In genomic region chr1:138535758-138536574, GRCm38 (mm10) we compare ENCODE assay signal across 21 mouse cellular contexts.
DNase-seq lines count a peak whose midpoint lies in the region; ATAC-seq lines count a peak whose summit lies in the region.
"Had no signal": no experiment of that assay in that cellular context is flagged by ENCODE, and none has a peak within 500 bp of the region (broad histone marks: within the 10 kb centered on the region; RNA-seq: fewer than 3 reads in every experiment).

No protein-coding gene starts in this region.

- H3K9ac ChIP-seq in kidney, embryonic 14.5 days (ENCODE audit: low read depth, low read length) = no peak overlapping the region
- no peak overlapping the region for H3K9ac ChIP-seq in midbrain, embryonic 15.5 days
- H3K9ac ChIP-seq: forebrain, postnatal 0 days; hindbrain, embryonic 14.5 days; liver, postnatal 0 days; neural tube, embryonic 15.5 days; stomach, embryonic 15.5 days had no signal

- no peak overlapping the region for H3K4me2 ChIP-seq in kidney, embryonic 14.5 days (replicated peaks; ENCODE audit: low read depth, low read length)
- no peak overlapping the region for H3K4me2 ChIP-seq in midbrain, embryonic 15.5 days
- H3K4me2 ChIP-seq: heart, embryonic 11.5 days; hindbrain, embryonic 14.5 days; neural tube, embryonic 15.5 days; stomach, embryonic 15.5 days had no signal

- no peaks in the 10 kb centered on the region for H3K9me3 ChIP-seq in kidney, embryonic 14.5 days (ENCODE audit: control insufficient read depth, low read length)
- no peaks in the 10 kb centered on the region for H3K9me3 ChIP-seq in midbrain, embryonic 15.5 days
- H3K9me3 ChIP-seq: embryonic facial prominence, embryonic 10.5 days; neural tube, embryonic 15.5 days; stomach, embryonic 15.5 days had no signal

- no peak for DNase-seq in kidney, postnatal 36 days
- peak; percentile 69 for DNase-seq in 3T3-L1 (ENCODE audit: low read depth, low spot score)
- peak; percentile 82 for DNase-seq in MN1 (ENCODE audit: low spot score)
- DNase-seq in adrenal gland, adult 8-10 months = no peak
- no peak for DNase-seq in ovary, postnatal 14 days (ENCODE audit: low spot score)
- DNase-seq: cerebellum, adult 11-12 months; cerebellum, postnatal 36 days; forebrain, postnatal 0 days; gastrocnemius, postnatal 14 days; kidney, adult 11 months; liver, postnatal 0 days; thymus, postnatal 25 days had no signal

- no peaks in the 10 kb centered on the region for H3K27me3 ChIP-seq in kidney, embryonic 14.5 days (ENCODE audit: control insufficient read depth, insufficient read depth, low read length)
- no peaks in the 10 kb centered on the region for H3K27me3 ChIP-seq in midbrain, embryonic 15.5 days (replicated peaks)
- H3K27me3 ChIP-seq: neural tube, embryonic 15.5 days; stomach, embryonic 15.5 days had no signal

- H3K36me3 ChIP-seq in kidney, embryonic 14.5 days (ENCODE audit: control insufficient read depth, insufficient read depth, low read length) = 0 out of 2 replicates have a peak, but pooled peaks cover 2% of the 10 kb centered on the region
- H3K36me3 ChIP-seq in midbrain, embryonic 15.5 days (replicated peaks) = no peaks in the 10 kb centered on the region
- H3K36me3 ChIP-seq: embryonic facial prominence, embryonic 10.5 days; neural tube, embryonic 15.5 days had no signal

- no peak overlapping the region for H3K27ac ChIP-seq in kidney, embryonic 14.5 days (ENCODE audit: low read depth, low read length)
- H3K27ac ChIP-seq in midbrain, embryonic 15.5 days = peak overlapping the region; percentile 55
- H3K27ac ChIP-seq: embryonic facial prominence, embryonic 10.5 days; hindbrain, embryonic 14.5 days; layer of hippocampus, adult 2 months; macrophage; neural tube, embryonic 15.5 days; stomach, embryonic 15.5 days had no signal

- 53% methylated on average over 16 of the region's 16 CpGs for WGBS in kidney, embryonic 14.5 days
- WGBS in midbrain, embryonic 15.5 days = 58% methylated on average over 16 of the region's 16 CpGs

- no peak overlapping the region for H3K4me3 ChIP-seq in kidney, embryonic 14.5 days (ENCODE audit: low read length)
- H3K4me3 ChIP-seq in midbrain, embryonic 15.5 days = no peak overlapping the region
- H3K4me3 ChIP-seq: embryonic facial prominence, embryonic 10.5 days; layer of hippocampus, adult 2 months; neural tube, embryonic 15.5 days; stomach, embryonic 15.5 days had no signal

- peak; percentile 46; the same call in 1 of the 2 replicates for ATAC-seq in kidney, embryonic 14.5 days (ENCODE audit: low FRiP score, low TSS enrichment)
- 0 out of 2 replicates have a peak, but pooled peaks have one; percentile 40 for ATAC-seq in midbrain, embryonic 15.5 days (replicated peaks)
- ATAC-seq: forebrain, postnatal 0 days; liver, postnatal 0 days had no signal

- H3K4me1 ChIP-seq in kidney, embryonic 14.5 days (ENCODE audit: control insufficient read depth, insufficient read depth, low read length) = peaks cover 11% of the 10 kb centered on the region; the same call in 1 of the 2 replicates
- peaks cover 7% of the 10 kb centered on the region; the same call in 1 of the 2 replicates for H3K4me1 ChIP-seq in midbrain, embryonic 15.5 days
- H3K4me1 ChIP-seq: neural tube, embryonic 15.5 days; stomach, embryonic 15.5 days had no signal

Comparison
In these comparisons a context has a peak if more than half of its experiments do, and no peak if none do; other contexts are left out.
1. DNase-seq: peak in 3T3-L1 (single experiment) and MN1 (single experiment); none in kidney, postnatal 36 days (0 of 2), adrenal gland, adult 8-10 months (single experiment) and ovary, postnatal 14 days (single experiment).